Mouse (Mus musculus): ENCODE measurements at regions not wholly inside any gene's neighbourhood (a gene's known extent, or its start where the extent isn't known, plus 50 kb on each side); places are given as distances from the start of the nearest gene placed in this dataset.

DNA sequence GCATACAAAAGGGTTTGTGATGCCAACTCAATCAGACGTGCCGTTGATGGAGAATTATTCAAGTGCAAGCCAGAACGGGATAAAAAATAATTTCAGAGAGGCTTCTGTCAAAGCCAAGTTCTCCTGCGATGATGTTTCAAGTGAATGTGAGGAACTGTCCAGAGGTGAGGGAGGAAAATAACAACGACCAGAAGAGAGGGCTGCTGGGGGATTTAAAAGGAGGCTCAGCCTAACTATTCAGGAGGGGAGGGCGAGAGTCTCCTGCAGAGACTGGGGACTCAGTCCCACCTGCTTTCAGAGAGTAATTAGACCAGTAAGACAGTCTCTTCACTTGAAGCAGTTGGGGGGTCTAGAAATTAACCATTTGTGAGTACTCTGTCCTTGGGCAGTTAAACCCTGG is 127.7 kb upstream of the Noct start:
- peak overlapping the region; percentile 0; the same call in 1 of the 2 replicates for H3K4me2 ChIP-seq (ENCODE audit: low read depth, low read length)
- WGBS = 28% methylated on average over 6 of the region's 6 CpGs

DNA sequence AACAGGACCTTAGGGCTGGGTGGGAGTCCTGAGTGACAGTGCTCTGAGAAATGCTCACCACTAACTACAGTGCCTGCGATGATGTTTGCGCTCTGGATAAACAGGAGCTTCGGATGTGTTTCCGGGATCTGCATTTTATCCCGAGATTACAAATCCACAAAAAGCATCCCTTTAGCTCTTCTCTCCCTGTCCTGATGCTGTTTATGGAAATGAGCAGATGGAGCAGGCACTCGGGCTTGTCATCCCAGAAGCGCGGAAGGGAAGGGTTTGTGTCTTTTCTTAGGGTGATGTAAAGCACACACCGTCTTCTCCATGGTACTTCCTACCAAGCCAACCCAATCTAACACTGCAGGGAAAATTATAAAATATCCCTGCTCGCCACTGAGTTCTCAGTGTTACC is 126.9 kb upstream of the Noct start:
- Histone ChIP-seq H3K27me3 (ENCODE audit: control insufficient read depth, insufficient read depth, low read depth, low read length) (no peaks in the 10 kb centered on the region), H3K9ac (ENCODE audit: low read length) (no peak overlapping the region), H3K36me3 (ENCODE audit: control insufficient read depth, insufficient read depth, low read length) (no peaks in the 10 kb centered on the region), H3K4me3 (ENCODE audit: low read length) (no peak overlapping the region), H3K4me2 (ENCODE audit: low read depth, low read length) (no peak overlapping the region), H3K4me1 (replicated peaks; ENCODE audit: control insufficient read depth, insufficient read depth, low read length) (peaks cover 4% of the 10 kb centered on the region; the same call in 1 of the 2 replicates), H3K27ac (ENCODE audit: low read length) (no peak overlapping the region), H3K9me3 (ENCODE audit: control insufficient read depth, low read length) (peaks cover 3% of the 10 kb centered on the region; the same call in 1 of the 2 replicates)
- ATAC-seq (ENCODE audit: low read depth) = no peak
- 81% methylated on average over 10 of the region's 10 CpGs for WGBS

More for the DNA sequence above, 127.7 kb upstream of the Noct start:
- no peaks in the 10 kb centered on the region for H3K27me3 ChIP-seq (ENCODE audit: control insufficient read depth, insufficient read depth, low read depth, low read length)
- no peak for ATAC-seq (ENCODE audit: low read depth)
- peaks cover 4% of the 10 kb centered on the region; the same call in 1 of the 2 replicates for H3K4me1 ChIP-seq (replicated peaks; ENCODE audit: control insufficient read depth, insufficient read depth, low read length)
- no peak overlapping the region for H3K9ac ChIP-seq (ENCODE audit: low read length)
- peaks cover 3% of the 10 kb centered on the region; the same call in 1 of the 2 replicates for H3K9me3 ChIP-seq (ENCODE audit: control insufficient read depth, low read length)
- no peak overlapping the region for H3K27ac ChIP-seq (ENCODE audit: low read length)
- no peaks in the 10 kb centered on the region for H3K36me3 ChIP-seq (ENCODE audit: control insufficient read depth, insufficient read depth, low read length)
- H3K4me3 ChIP-seq (ENCODE audit: low read length) = no peak overlapping the region

DNA sequence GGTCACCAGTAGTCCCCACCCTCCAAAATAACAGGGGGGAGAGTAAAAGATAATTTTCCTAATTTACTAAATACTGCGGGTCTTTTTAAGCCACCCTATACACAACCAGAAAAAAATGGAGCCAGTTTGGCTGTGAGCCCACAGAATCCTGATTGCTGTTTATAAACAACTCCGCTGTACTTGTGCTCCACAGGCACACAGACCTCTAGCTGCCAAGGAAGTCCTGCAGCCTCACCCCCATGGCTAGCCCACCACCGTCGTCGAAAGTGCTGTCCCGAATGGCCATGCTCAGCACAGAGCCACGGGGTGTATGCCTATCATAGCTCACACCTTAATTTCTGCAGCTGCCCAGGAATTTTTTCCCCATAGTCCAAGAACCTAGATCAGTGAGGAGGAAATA is 124.3 kb upstream of the Noct start:
- ATAC-seq (ENCODE audit: low read depth) = peak; percentile 79
- 0 out of 2 replicates have a peak, but pooled peaks cover 4% of the 10 kb centered on the region for H3K4me1 ChIP-seq (replicated peaks; ENCODE audit: control insufficient read depth, insufficient read depth, low read length)
- no peaks in the 10 kb centered on the region for H3K27me3 ChIP-seq (ENCODE audit: control insufficient read depth, insufficient read depth, low read depth, low read length)
- no peak overlapping the region for H3K4me2 ChIP-seq (ENCODE audit: low read depth, low read length)
- no peaks in the 10 kb centered on the region for H3K36me3 ChIP-seq (ENCODE audit: control insufficient read depth, insufficient read depth, low read length)
- no peak overlapping the region for H3K9ac ChIP-seq (ENCODE audit: low read length)
- 44% methylated on average over 7 of the region's 7 CpGs for WGBS
- peaks cover 3% of the 10 kb centered on the region; the same call in 1 of the 2 replicates for H3K9me3 ChIP-seq (ENCODE audit: control insufficient read depth, low read length)
- H3K27ac ChIP-seq (ENCODE audit: low read length) = no peak overlapping the region
- H3K4me3 ChIP-seq (ENCODE audit: low read length) = no peak overlapping the region

DNA sequence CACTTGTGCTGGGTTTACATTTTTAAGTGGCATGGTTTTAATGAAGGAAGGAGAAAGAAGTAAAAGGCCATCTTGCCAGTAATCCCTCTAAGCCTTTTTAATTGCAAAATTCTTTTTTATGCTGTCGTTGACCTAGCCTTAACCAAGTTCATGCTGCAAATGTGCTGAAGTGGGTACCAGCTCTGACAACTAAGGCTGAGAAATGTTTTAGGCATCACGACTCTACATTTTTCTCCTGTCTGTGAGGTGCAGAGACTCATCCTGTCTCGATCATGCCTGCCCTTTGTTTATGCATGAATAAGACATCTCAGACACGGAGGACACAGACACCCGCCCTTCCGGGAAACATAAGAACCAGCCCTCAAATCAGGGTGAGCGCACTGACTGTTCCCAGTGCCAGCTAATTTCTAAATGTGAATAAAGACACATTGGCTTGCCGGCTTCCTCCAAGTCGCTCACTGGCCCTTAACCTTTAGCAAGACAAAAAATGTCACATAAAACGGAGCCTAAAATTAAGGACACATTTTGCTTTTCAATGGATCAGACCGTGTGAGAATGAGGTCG is 115.5 kb upstream of the Noct start:
- H3K9me3 ChIP-seq (ENCODE audit: control insufficient read depth, low read length) = no peaks in the 10 kb centered on the region
- H3K4me2 ChIP-seq (ENCODE audit: low read depth, low read length) = no peak overlapping the region
- no peaks in the 10 kb centered on the region for H3K36me3 ChIP-seq (ENCODE audit: control insufficient read depth, insufficient read depth, low read length)
- no peak overlapping the region for H3K9ac ChIP-seq (ENCODE audit: low read length)
- no peaks in the 10 kb centered on the region for H3K27me3 ChIP-seq (ENCODE audit: control insufficient read depth, insufficient read depth, low read depth, low read length)
- H3K4me1 ChIP-seq (replicated peaks; ENCODE audit: control insufficient read depth, insufficient read depth, low read length) = no peaks in the 10 kb centered on the region
- 48% methylated on average over 12 of the region's 12 CpGs for WGBS
- no peak for ATAC-seq (ENCODE audit: low read depth)
- H3K4me3 ChIP-seq (ENCODE audit: low read length) = no peak overlapping the region
- H3K27ac ChIP-seq (ENCODE audit: low read length) = no peak overlapping the region

DNA sequence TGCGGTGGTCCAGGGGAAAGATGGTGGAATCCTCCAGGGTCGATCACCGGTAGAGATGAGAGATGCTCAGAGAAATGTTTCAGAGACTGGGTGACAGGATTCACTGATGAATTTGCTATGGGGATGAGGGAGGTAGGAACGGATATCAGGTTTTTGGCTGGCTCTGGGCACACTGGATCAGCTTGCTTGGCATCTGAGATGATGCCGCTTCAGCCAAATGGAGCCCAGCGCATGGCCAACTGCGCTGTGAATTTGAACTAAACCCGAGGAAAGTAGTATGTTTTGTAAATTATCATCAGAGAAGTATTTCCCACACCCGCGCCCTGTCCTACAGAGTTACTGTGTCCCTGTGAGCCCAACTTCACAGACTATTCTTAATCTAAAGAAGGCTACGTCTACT is 113.0 kb upstream of the Noct start:
- no peaks in the 10 kb centered on the region for H3K36me3 ChIP-seq (ENCODE audit: control insufficient read depth, insufficient read depth, low read length)
- H3K27me3 ChIP-seq (ENCODE audit: control insufficient read depth, insufficient read depth, low read depth, low read length) = no peaks in the 10 kb centered on the region
- H3K9ac ChIP-seq (ENCODE audit: low read length) = no peak overlapping the region
- H3K27ac ChIP-seq (ENCODE audit: low read length) = no peak overlapping the region
- H3K9me3 ChIP-seq (ENCODE audit: control insufficient read depth, low read length) = no peaks in the 10 kb centered on the region
- H3K4me2 ChIP-seq (ENCODE audit: low read depth, low read length) = no peak overlapping the region
- H3K4me3 ChIP-seq (ENCODE audit: low read length) = no peak overlapping the region
- H3K4me1 ChIP-seq (replicated peaks; ENCODE audit: control insufficient read depth, insufficient read depth, low read length) = no peaks in the 10 kb centered on the region
- 92% methylated on average over 11 of the region's 11 CpGs for WGBS
- ATAC-seq (ENCODE audit: low read depth) = no peak

DNA sequence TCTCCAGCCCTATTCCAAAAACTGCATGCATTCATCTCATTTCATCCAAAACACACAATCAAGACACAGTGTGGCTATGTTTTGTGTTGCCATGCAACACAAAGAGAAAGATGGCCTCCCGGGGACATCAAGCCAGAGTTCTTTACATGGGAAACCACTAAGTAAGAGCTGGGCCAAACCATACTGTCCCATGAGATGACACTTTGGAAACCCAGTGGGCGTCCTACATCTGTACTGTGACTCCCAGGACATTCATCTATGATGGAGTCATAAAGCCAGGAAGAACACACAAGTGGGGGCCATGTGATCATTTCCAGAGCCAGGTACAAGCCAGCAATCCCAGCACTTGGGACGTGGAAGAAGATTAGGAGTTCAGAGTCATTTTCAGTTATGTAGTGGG is 111.9 kb upstream of the Noct start:
- no peaks in the 10 kb centered on the region for H3K27me3 ChIP-seq (ENCODE audit: control insufficient read depth, insufficient read depth, low read depth, low read length)
- H3K9me3 ChIP-seq (ENCODE audit: control insufficient read depth, low read length) = no peaks in the 10 kb centered on the region
- H3K9ac ChIP-seq (ENCODE audit: low read length) = no peak overlapping the region
- H3K4me1 ChIP-seq (replicated peaks; ENCODE audit: control insufficient read depth, insufficient read depth, low read length) = no peaks in the 10 kb centered on the region
- no peak overlapping the region for H3K27ac ChIP-seq (ENCODE audit: low read length)
- no peaks in the 10 kb centered on the region for H3K36me3 ChIP-seq (ENCODE audit: control insufficient read depth, insufficient read depth, low read length)
- 86% methylated on average over 3 of the region's 3 CpGs for WGBS
- ATAC-seq (ENCODE audit: low read depth) = no peak
- no peak overlapping the region for H3K4me2 ChIP-seq (ENCODE audit: low read depth, low read length)
- no peak overlapping the region for H3K4me3 ChIP-seq (ENCODE audit: low read length)

DNA sequence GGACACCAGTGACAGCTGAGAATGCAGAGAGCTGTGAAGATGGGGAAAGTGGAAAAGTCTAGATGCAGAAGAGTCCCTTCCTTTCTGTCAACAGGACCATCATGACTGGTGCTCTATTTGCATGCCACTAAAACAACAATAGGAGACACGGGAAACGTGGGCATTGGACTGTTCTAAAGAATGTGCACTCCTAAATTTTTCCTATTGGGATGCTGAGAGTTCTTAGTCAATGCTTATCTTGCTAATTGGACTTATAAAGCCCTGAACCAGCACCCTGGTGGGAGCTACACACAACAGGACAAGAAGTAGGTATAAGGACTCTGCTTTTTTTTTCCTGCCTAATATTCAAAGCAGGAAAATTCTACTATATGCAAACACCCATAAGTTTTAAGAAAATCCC is 108.3 kb upstream of the Noct start:
- Histone ChIP-seq H3K4me3 (ENCODE audit: low read length) (no peak overlapping the region), H3K27ac (ENCODE audit: low read length) (no peak overlapping the region), H3K4me2 (ENCODE audit: low read depth, low read length) (no peak overlapping the region), H3K36me3 (ENCODE audit: control insufficient read depth, insufficient read depth, low read length) (no peaks in the 10 kb centered on the region), H3K9me3 (ENCODE audit: control insufficient read depth, low read length) (no peaks in the 10 kb centered on the region), H3K9ac (ENCODE audit: low read length) (no peak overlapping the region), H3K27me3 (ENCODE audit: control insufficient read depth, insufficient read depth, low read depth, low read length) (no peaks in the 10 kb centered on the region), H3K4me1 (replicated peaks; ENCODE audit: control insufficient read depth, insufficient read depth, low read length) (no peaks in the 10 kb centered on the region)
- 75% methylated on average over 2 of the region's 2 CpGs for WGBS
- no peak for ATAC-seq (ENCODE audit: low read depth)

DNA sequence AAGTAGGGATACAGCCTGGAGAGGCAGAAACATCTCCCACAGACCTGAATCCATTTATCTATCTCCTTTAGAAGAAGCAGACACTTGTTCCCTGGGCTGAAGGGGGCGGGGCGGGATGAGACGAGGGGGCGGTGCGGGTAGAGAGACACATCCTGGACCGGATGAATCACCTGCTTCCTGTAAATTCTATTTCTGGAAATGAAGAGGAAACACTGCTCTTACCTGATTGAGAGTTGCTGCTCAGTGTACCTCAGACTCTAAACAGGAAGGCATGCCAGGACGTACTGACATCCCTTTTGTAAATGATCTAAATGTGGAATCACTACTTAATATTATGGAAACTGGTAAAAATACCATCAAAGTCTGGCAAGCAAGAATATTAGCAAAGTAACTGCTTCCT is 105.5 kb upstream of the Noct start:
- 68% methylated on average over 7 of the region's 7 CpGs for WGBS
- H3K27me3 ChIP-seq (ENCODE audit: control insufficient read depth, insufficient read depth, low read depth, low read length) = no peaks in the 10 kb centered on the region
- H3K36me3 ChIP-seq (ENCODE audit: control insufficient read depth, insufficient read depth, low read length) = no peaks in the 10 kb centered on the region
- peak; percentile 51 for ATAC-seq (ENCODE audit: low read depth)
- no peak overlapping the region for H3K9ac ChIP-seq (ENCODE audit: low read length)
- H3K9me3 ChIP-seq (ENCODE audit: control insufficient read depth, low read length) = no peaks in the 10 kb centered on the region
- no peak overlapping the region for H3K4me3 ChIP-seq (ENCODE audit: low read length)
- H3K27ac ChIP-seq (ENCODE audit: low read length) = no peak overlapping the region
- no peaks in the 10 kb centered on the region for H3K4me1 ChIP-seq (replicated peaks; ENCODE audit: control insufficient read depth, insufficient read depth, low read length)
- no peak overlapping the region for H3K4me2 ChIP-seq (ENCODE audit: low read depth, low read length)

DNA sequence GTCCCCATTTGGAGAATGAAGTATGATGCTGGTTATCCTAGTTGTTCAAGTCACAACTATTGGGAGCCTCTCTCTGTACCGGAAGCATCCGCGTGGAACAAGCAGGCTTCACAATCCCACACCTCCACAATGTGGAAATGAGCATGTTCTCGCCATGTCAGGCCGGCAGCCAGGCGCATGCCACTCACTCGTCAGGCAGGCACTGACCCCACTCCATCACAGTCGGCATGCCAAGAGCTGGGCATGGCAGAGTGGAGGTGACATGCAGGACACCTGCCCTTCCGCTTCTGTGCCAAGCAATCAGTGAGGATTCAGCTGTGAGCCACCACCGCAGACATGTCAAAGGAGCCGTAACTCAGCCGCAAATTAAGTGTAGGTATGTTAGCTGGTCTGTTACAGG is 103.7 kb upstream of the Noct start:
- H3K9me3 ChIP-seq (ENCODE audit: control insufficient read depth, low read length) = no peaks in the 10 kb centered on the region
- no peak for ATAC-seq (ENCODE audit: low read depth)
- WGBS = 80% methylated on average over 12 of the region's 12 CpGs

More for the DNA sequence above, 103.7 kb upstream of the Noct start:
- Histone ChIP-seq H3K9ac (ENCODE audit: low read length) (no peak overlapping the region), H3K4me1 (replicated peaks; ENCODE audit: control insufficient read depth, insufficient read depth, low read length) (no peaks in the 10 kb centered on the region), H3K4me3 (ENCODE audit: low read length) (no peak overlapping the region), H3K27me3 (ENCODE audit: control insufficient read depth, insufficient read depth, low read depth, low read length) (no peaks in the 10 kb centered on the region), H3K4me2 (ENCODE audit: low read depth, low read length) (no peak overlapping the region), H3K27ac (ENCODE audit: low read length) (no peak overlapping the region), H3K36me3 (ENCODE audit: control insufficient read depth, insufficient read depth, low read length) (no peaks in the 10 kb centered on the region)
